Comparison of ENCODE assay signal across 8 mouse cellular contexts in genomic region chr15:89429352-89430221, GRCm38 (mm10). TPM values are rescaled to one million over a fixed set of nuclear protein-coding genes. Genes with fewer than 3 reads are reported as not detected.
A peak's percentile ranks its signal among the peaks of the same experiment; 100 is the strongest.
DNase-seq lines count a peak whose midpoint lies in the region; ATAC-seq lines count a peak whose summit lies in the region.

TSS of gene C730034F03Rik (plus strand) at chr15:89429589.
TSS of gene Gm44502 (minus strand) at chr15:89429696.
TSS of gene Chkb (minus strand) at chr15:89429908.

- under 1% methylated on average over 70 of the region's 70 CpGs for WGBS in heart, embryonic 13.5 days
- under 1% methylated on average over 68 of the region's 70 CpGs for WGBS in liver, embryonic 12.5 days (ENCODE audit: insufficient replicate concordance)
- WGBS in stomach, embryonic 15.5 days, result under 1% methylated on average over 70 of the region's 70 CpGs

- H3K9me3 ChIP-seq in heart, embryonic 13.5 days, result no peaks in the 10 kb centered on the region
- no peaks in the 10 kb centered on the region for H3K9me3 ChIP-seq in liver, embryonic 12.5 days (replicated peaks)
- H3K9me3 ChIP-seq in stomach, embryonic 15.5 days, result no peaks in the 10 kb centered on the region

- DNase-seq in CD4-positive, CD25-positive, alpha-beta regulatory T cell, adult 2 months (ENCODE audit: low read depth, low spot score), result peak; percentile 96
- peak; percentile 62 for DNase-seq in fat pad, adult 2 months (ENCODE audit: extremely low read depth, low read depth, low spot score)
- peak; percentile 94 for DNase-seq in kidney, postnatal 10 days
- DNase-seq in natural killer cell, adult 2 months (ENCODE audit: low spot score in 2 of 2), result peak; percentile 93 to 94

- H3K9ac ChIP-seq in heart, embryonic 13.5 days, result peak within 1 kb of the TSS; percentile 87
- peak within 1 kb of the TSS; percentile 88 for H3K9ac ChIP-seq in liver, embryonic 12.5 days
- peak within 1 kb of the TSS; percentile 62 for H3K9ac ChIP-seq in stomach, embryonic 15.5 days

- H3K27ac ChIP-seq in brown adipose tissue, adult 24 weeks (replicated peaks; ENCODE audit: low read depth, low read length), result peak within 1 kb of the TSS; percentile 99
- peak within 1 kb of the TSS; percentile 98 for H3K27ac ChIP-seq in heart, embryonic 13.5 days (replicated peaks)
- peak within 1 kb of the TSS; percentile 100 for H3K27ac ChIP-seq in liver, embryonic 12.5 days
- H3K27ac ChIP-seq in stomach, embryonic 15.5 days, result peak within 1 kb of the TSS; percentile 98

- H3K27me3 ChIP-seq in heart, embryonic 13.5 days (replicated peaks), result no peaks in the 10 kb centered on the region
- no peaks in the 10 kb centered on the region for H3K27me3 ChIP-seq in liver, embryonic 12.5 days (replicated peaks)
- H3K27me3 ChIP-seq in stomach, embryonic 15.5 days (replicated peaks), result no peaks in the 10 kb centered on the region

- peak; percentile 85 for ATAC-seq in heart, embryonic 13.5 days (ENCODE audit: extremely low read depth, insufficient number of reproducible peaks, low FRiP score, low TSS enrichment)
- peak; percentile 91 for ATAC-seq in liver, embryonic 12.5 days
- peak; percentile 93 for ATAC-seq in stomach, embryonic 15.5 days (ENCODE audit: insufficient read depth, low FRiP score, low read depth)

- H3K4me2 ChIP-seq in heart, embryonic 13.5 days, result peak within 1 kb of the TSS; percentile 93
- peak within 1 kb of the TSS; percentile 91 for H3K4me2 ChIP-seq in liver, embryonic 12.5 days
- peak within 1 kb of the TSS; percentile 94 for H3K4me2 ChIP-seq in stomach, embryonic 15.5 days

- peak within 1 kb of the TSS; percentile 91 for H3K4me3 ChIP-seq in brown adipose tissue, adult 24 weeks (ENCODE audit: insufficient read depth, low read depth, low read length)
- peak within 1 kb of the TSS; percentile 78 for H3K4me3 ChIP-seq in heart, embryonic 13.5 days
- peak within 1 kb of the TSS; percentile 84 for H3K4me3 ChIP-seq in liver, embryonic 12.5 days
- peak within 1 kb of the TSS; percentile 73 for H3K4me3 ChIP-seq in stomach, embryonic 15.5 days (replicated peaks)

- peaks cover 25% of the 10 kb centered on the region for H3K36me3 ChIP-seq in heart, embryonic 13.5 days
- H3K36me3 ChIP-seq in liver, embryonic 12.5 days, result peaks cover 28% of the 10 kb centered on the region
- 0 out of 2 replicates have a peak, but pooled peaks cover 4% of the 10 kb centered on the region for H3K36me3 ChIP-seq in stomach, embryonic 15.5 days

- H3K4me1 ChIP-seq in brown adipose tissue, adult 24 weeks (ENCODE audit: control insufficient read depth, insufficient read depth, insufficient read length, low read length), result peaks cover 5% of the 10 kb centered on the region; the same call in 1 of the 2 replicates
- peaks cover 47% of the 10 kb centered on the region for H3K4me1 ChIP-seq in heart, embryonic 13.5 days
- peaks cover 53% of the 10 kb centered on the region for H3K4me1 ChIP-seq in liver, embryonic 12.5 days
- H3K4me1 ChIP-seq in stomach, embryonic 15.5 days, result peaks cover 7% of the 10 kb centered on the region

RNA-seq across cellular contexts. Expression of gene C730034F03Rik, which starts in this region (rescaled TPM):
- 1.1 and 2.4 TPM in 2 replicates for polyA plus RNA-seq in brown adipose tissue, adult 24 weeks (2012; ENCODE audit: insufficient read depth, insufficient read length, missing spikeins)
- polyA plus RNA-seq in heart, embryonic 13.5 days (2015; fragmentation: Nextera tagmentation; extraction: Ambion mirVana), result 2.4 and 3.0 TPM in 2 replicates
- polyA plus RNA-seq in liver, embryonic 12.5 days (2016; fragmentation: Nextera tagmentation; extraction: Ambion mirVana), result 2.1 and 2.3 TPM in 2 replicates
- 3.6 and 4.2 TPM in 2 replicates for polyA plus RNA-seq in stomach, embryonic 15.5 days (2015; fragmentation: Nextera tagmentation; extraction: Ambion mirVana)

RNA-seq across cellular contexts. Expression of gene Gm44502, which starts in this region (rescaled TPM):
- polyA plus RNA-seq in brown adipose tissue, adult 24 weeks (2012; ENCODE audit: insufficient read depth, insufficient read length, missing spikeins), result 2.1 and 11.4 TPM in 2 replicates
- 0.53 and 0.90 TPM in 2 replicates for polyA plus RNA-seq in heart, embryonic 13.5 days (2015; fragmentation: Nextera tagmentation; extraction: Ambion mirVana)
- polyA plus RNA-seq in liver, embryonic 12.5 days (2016; fragmentation: Nextera tagmentation; extraction: Ambion mirVana), result not detected in 2 replicates
- not detected in 2 replicates for polyA plus RNA-seq in stomach, embryonic 15.5 days (2015; fragmentation: Nextera tagmentation; extraction: Ambion mirVana)

RNA-seq across cellular contexts. Expression of gene Chkb, which starts in this region (rescaled TPM):
- 151 and 203 TPM in 2 replicates for polyA plus RNA-seq in brown adipose tissue, adult 24 weeks (2012; ENCODE audit: insufficient read depth, insufficient read length, missing spikeins)
- 65.1 and 71.5 TPM in 2 replicates for polyA plus RNA-seq in heart, embryonic 13.5 days (2015; fragmentation: Nextera tagmentation; extraction: Ambion mirVana)
- polyA plus RNA-seq in liver, embryonic 12.5 days (2016; fragmentation: Nextera tagmentation; extraction: Ambion mirVana), result 29.0 and 30.4 TPM in 2 replicates
- polyA plus RNA-seq in stomach, embryonic 15.5 days (2015; fragmentation: Nextera tagmentation; extraction: Ambion mirVana), result 51.3 and 55.5 TPM in 2 replicates

Comparison
In these comparisons a context has a peak if more than half of its experiments do, and no peak if none do; other contexts are left out.
1. Peak in every context shown above with its lines: DNase-seq, ATAC-seq, H3K4me3 ChIP-seq and H3K27ac ChIP-seq.